Mouse (Mus musculus) hindbrain, embryonic 13.5 days (tissue): ENCODE results near the gene Cox8c. TPM values are rescaled to one million over a fixed set of nuclear protein-coding genes. Genes with fewer than 3 reads are reported as not detected.
A peak's percentile ranks its signal among the peaks of the same experiment; 100 is the strongest.

Experiments
- ATAC-seq: fragments of 200-750 bp; cut with Nextera tagmentation; 2 replicates; pipeline ENCODE4 v1.8.0; 2017; ENCODE audit warnings: moderate TSS enrichment; ENCODE audit not compliant: low FRiP score
- H3K27ac ChIP-seq: fragments of 300-500 bp; sonication (generic); 2 replicates; pipeline ENCODE4 v1.5.1; 2015; ENCODE audit warnings: inconsistent platforms, mild to moderate bottlenecking, moderate library complexity
- H3K27me3 ChIP-seq: fragments of 300-500 bp; sonication (generic); 2 replicates; pipeline ENCODE4 v1.6.1; 2015; ENCODE audit warnings: mild to moderate bottlenecking, inconsistent platforms
- H3K36me3 ChIP-seq: fragments of 300-500 bp; sonication (generic); 2 replicates; pipeline ENCODE4 v1.6.1; 2015; ENCODE audit warnings: mild to moderate bottlenecking, inconsistent platforms
- H3K4me1 ChIP-seq: fragments of 300-500 bp; sonication (generic); replicated peaks from 2 replicates; pipeline ENCODE4 v1.6.1; 2015; ENCODE audit warnings: inconsistent platforms
- H3K4me2 ChIP-seq: fragments of 300-500 bp; sonication (generic); 2 replicates; pipeline ENCODE4 v1.6.1; 2015; ENCODE audit warnings: inconsistent platforms, mild to moderate bottlenecking, moderate library complexity
- H3K4me3 ChIP-seq: fragments of 300-500 bp; sonication (generic); 2 replicates; pipeline ENCODE4 v1.5.1; 2015; ENCODE audit warnings: mild to moderate bottlenecking, inconsistent platforms
- H3K9ac ChIP-seq: fragments of 300-500 bp; sonication (generic); 2 replicates; pipeline ENCODE4 v1.6.1; 2015; ENCODE audit warnings: mild to moderate bottlenecking, inconsistent platforms
- H3K9me3 ChIP-seq: fragments of 300-500 bp; sonication (generic); 2 replicates; pipeline ENCODE4 v1.6.1; 2016; ENCODE audit warnings: inconsistent platforms
- WGBS: fragments of 180-500 bp; shearing (Covaris S2); methylation state at CpG from one replicate; pipeline ENCODE4 v1.1.7; 2015; 5-methylcytosine and 5-hydroxymethylcytosine counted together
- polyA plus RNA-seq: library from polyadenylated mRNA; unstranded; fragments of >200 nt; fragmentation: Nextera tagmentation; extraction: Ambion mirVana; gene quantifications from 2 replicates; pipeline ENCODE4 v1.2.1, GENCODE M21; 2015

The Cox8c gene
- not detected in 2 replicates for polyA plus RNA-seq

- Histone ChIP-seq H3K36me3 (no peaks in the 10 kb centered on the region), H3K9me3 (no peaks in the 10 kb centered on the region)
These were observed at the start of gene Cox8c for GRCm38 (mm10) chr12:102899091-102899490. TSS of gene Cox8c (plus strand) at chr12:102899316.

DNA sequence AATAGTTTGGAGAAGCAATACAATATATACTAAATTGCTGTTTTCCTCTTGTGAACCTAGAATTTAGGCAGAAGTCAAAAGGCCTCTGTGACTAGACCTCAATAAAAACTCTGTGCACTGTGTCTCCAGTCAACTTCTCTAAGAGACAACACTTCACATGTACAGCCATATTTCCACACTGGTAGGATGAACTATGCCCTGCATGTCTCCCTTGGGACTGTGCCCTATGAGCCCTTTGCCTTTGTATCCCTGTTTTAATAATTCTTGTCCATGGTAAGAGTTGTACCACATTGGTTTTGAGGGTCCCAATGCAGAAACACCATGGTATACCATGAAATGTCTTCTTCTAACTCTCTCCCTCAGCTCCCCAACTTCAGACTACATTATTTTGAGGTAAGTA is 38.3 kb upstream of the Cox8c start:
- Histone ChIP-seq H3K27ac (no peak overlapping the region), H3K27me3 (no peaks in the 10 kb centered on the region), H3K4me3 (no peak overlapping the region), H3K4me2 (no peak overlapping the region), H3K9me3 (no peaks in the 10 kb centered on the region), H3K4me1 (peaks cover 11% of the 10 kb centered on the region), H3K36me3 (no peaks in the 10 kb centered on the region), H3K9ac (no peak overlapping the region)
- ATAC-seq = no peak

More at GRCm38 (mm10) chr12:102899091-102899490, at the start of gene Cox8c:
- ATAC-seq = no peak
- H3K27me3 ChIP-seq = no peaks in the 10 kb centered on the region
- 91% methylated on average over 17 of the region's 17 CpGs for WGBS
- H3K27ac ChIP-seq = no peak within 1 kb of the TSS
- no peaks in the 10 kb centered on the region for H3K4me1 ChIP-seq
- H3K9ac ChIP-seq = no peak within 1 kb of the TSS
- H3K4me3 ChIP-seq = no peak within 1 kb of the TSS
- no peak within 1 kb of the TSS for H3K4me2 ChIP-seq

- Histone ChIP-seq H3K27ac (no peak overlapping the region), H3K9ac (no peak overlapping the region), H3K4me2 (no peak overlapping the region), H3K9me3 (no peaks in the 10 kb centered on the region), H3K4me1 (peaks cover 3% of the 10 kb centered on the region; the same call in 1 of the 2 replicates), H3K4me3 (no peak overlapping the region), H3K27me3 (no peaks in the 10 kb centered on the region), H3K36me3 (peaks cover 8% of the 10 kb centered on the region; the same call in 1 of the 2 replicates)
- WGBS = 92% methylated on average over 2 of the region's 2 CpGs
- no peak for ATAC-seq
These were observed 29.3 kb upstream of the Cox8c start for GRCm38 (mm10) chr12:102869802-102870201.

GRCm38 (mm10) chr12:102870527-102870926 is 28.6 kb upstream of the Cox8c start:
- H3K27ac ChIP-seq = no peak overlapping the region
- no peak overlapping the region for H3K4me2 ChIP-seq
- no peak for ATAC-seq
- H3K4me3 ChIP-seq = no peak overlapping the region
- 88% methylated on average over 1 of the region's 1 CpGs for WGBS
- H3K27me3 ChIP-seq = no peaks in the 10 kb centered on the region
- H3K9ac ChIP-seq = no peak overlapping the region
- peaks cover 8% of the 10 kb centered on the region; the same call in 1 of the 2 replicates for H3K36me3 ChIP-seq
- H3K4me1 ChIP-seq = peaks cover 4% of the 10 kb centered on the region; the same call in 1 of the 2 replicates
- H3K9me3 ChIP-seq = no peaks in the 10 kb centered on the region

DNA sequence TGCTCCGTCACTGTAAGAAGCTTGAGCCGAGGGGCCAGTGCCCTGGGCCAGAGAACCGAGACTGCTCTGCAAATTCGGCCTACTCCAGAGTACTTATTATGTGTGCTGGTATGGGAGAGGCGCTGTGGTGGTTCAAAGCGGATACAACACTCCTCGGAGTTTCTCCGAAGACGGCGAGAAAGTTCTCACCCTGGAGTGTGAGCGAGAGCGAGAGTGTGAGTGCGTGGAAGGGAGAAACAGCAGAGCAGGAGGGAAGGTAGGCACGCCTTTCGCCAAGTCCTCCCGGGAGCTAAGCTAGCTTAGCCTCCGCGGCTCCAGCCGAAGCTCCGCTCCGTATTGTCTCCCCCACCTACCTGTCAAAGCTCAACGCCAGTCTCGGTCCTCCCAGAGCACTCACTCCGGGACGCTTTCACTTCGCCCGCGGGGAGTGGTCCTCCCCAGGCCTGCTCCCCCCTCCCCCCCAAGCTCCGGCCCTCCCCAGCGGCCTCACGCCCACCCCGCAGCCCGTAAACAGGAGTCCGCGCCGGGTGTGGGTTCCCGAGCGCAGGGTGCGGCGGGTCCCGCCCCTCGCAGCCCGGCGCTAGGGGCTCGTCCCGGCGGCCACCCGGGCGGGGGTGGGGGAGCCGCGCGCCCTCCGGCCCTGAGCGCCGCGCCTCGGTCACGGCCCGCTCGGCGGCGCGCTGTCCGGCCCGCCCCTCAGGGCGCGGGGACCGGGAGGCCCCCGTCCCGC is 21.6 kb upstream of the Cox8c start:
- peak overlapping the region; percentile 89 for H3K4me3 ChIP-seq
- no peaks in the 10 kb centered on the region for H3K36me3 ChIP-seq
- peak overlapping the region; percentile 85 for H3K4me2 ChIP-seq
- peaks cover 26% of the 10 kb centered on the region for H3K4me1 ChIP-seq
- no peaks in the 10 kb centered on the region for H3K27me3 ChIP-seq
- ATAC-seq = peak; percentile 79
- H3K9me3 ChIP-seq = no peaks in the 10 kb centered on the region
- H3K9ac ChIP-seq = peak overlapping the region; percentile 97
- WGBS = under 1% methylated on average over 42 of the region's 70 CpGs
- peak overlapping the region; percentile 97 for H3K27ac ChIP-seq

DNA sequence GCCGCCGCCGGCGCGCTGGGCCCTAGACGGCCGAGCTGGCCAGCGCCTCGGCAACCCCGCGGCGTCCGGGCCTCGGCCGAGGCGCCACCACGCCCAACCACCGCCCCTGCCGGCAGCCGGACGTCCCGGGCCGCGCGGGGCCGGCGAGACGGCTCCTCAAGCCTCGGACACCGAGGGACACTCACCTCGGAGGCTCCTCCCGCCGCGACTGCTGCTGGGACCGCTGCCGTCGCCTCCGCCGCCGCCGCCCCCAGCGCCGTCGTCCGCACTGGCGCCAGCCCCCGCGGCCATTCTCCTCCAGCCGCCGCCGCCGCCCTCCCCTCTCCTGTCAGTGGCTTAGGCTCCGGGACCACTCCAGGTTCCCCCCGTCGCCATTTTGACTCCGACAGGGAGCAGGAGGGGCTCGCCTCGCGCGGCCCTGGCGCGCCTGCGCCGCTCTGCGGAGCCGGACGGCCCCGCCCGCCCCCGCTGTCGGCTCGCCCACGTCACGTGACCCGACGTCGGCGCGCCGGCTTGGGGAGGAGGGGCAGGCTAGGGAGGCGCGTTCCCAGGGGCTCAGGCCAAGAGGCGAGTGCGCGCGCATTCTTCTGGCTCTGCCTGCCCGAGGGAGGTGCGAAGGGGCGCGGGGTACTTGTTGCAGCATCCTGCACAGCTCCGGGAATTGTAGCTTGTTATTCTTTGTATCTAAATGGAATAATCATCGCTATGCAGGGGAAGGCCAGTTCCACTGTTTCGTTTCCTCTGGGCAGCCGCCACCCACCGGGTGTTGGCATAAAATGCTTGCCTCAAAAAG is 20.9 kb upstream of the Cox8c start, which contains the start of gene Btbd7:
TSS of gene Btbd7 (minus strand) at position 441 of the 793 bp plus-strand sequence.
- H3K4me2 ChIP-seq = peak within 1 kb of the TSS; percentile 85
- peak; percentile 97 for ATAC-seq
- 0% methylated on average over 72 of the region's 95 CpGs for WGBS
- H3K27me3 ChIP-seq = no peaks in the 10 kb centered on the region
- peak within 1 kb of the TSS; percentile 89 for H3K4me3 ChIP-seq
- H3K27ac ChIP-seq = peak within 1 kb of the TSS; percentile 97
- peak within 1 kb of the TSS; percentile 97 for H3K9ac ChIP-seq
- H3K36me3 ChIP-seq = no peaks in the 10 kb centered on the region
- no peaks in the 10 kb centered on the region for H3K9me3 ChIP-seq
- peaks cover 26% of the 10 kb centered on the region for H3K4me1 ChIP-seq

DNA sequence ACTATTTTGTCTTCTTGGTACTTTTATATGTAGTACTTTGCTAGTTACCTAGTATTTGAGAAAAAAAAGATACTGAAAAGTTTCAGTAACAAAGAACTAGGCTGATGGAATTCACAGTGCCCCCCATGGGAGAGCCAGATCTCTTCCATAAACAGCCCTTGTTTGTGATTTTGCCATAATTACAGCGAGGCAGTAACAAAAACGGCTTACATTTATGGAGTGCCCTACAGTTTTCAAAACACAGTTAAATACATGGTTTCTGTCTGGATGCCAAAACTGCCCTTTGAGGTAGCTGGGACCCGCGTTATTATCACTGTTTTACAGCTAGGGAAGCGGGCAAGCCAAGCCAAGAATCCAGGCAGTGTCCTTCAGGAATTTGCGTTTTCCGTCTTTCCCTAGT is 20.2 kb upstream of the Cox8c start:
- H3K36me3 ChIP-seq = no peaks in the 10 kb centered on the region
- 42% methylated on average over 7 of the region's 7 CpGs for WGBS
- H3K27me3 ChIP-seq = no peaks in the 10 kb centered on the region
- H3K9ac ChIP-seq = peak overlapping the region; percentile 97; the same call in 1 of the 2 replicates
- H3K4me3 ChIP-seq = peak overlapping the region; percentile 89
- H3K27ac ChIP-seq = peak overlapping the region; percentile 97
- peak overlapping the region; percentile 57 for H3K4me2 ChIP-seq
- H3K9me3 ChIP-seq = no peaks in the 10 kb centered on the region
- ATAC-seq = no peak
- peaks cover 23% of the 10 kb centered on the region for H3K4me1 ChIP-seq

GRCm38 (mm10) chr12:102885735-102886134 is 13.4 kb upstream of the Cox8c start:
- Histone ChIP-seq H3K36me3 (no peaks in the 10 kb centered on the region), H3K4me2 (no peak overlapping the region), H3K4me3 (no peak overlapping the region), H3K27ac (no peak overlapping the region), H3K27me3 (no peaks in the 10 kb centered on the region), H3K4me1 (no peaks in the 10 kb centered on the region; the same call in 1 of the 2 replicates), H3K9ac (no peak overlapping the region; the same call in 1 of the 2 replicates), H3K9me3 (no peaks in the 10 kb centered on the region)
- no peak; the same call in 1 of the 2 replicates for ATAC-seq
- 19% methylated on average over 5 of the region's 5 CpGs for WGBS

GRCm38 (mm10) chr12:102887366-102887765 is 11.8 kb upstream of the Cox8c start:
- Histone ChIP-seq H3K27me3 (no peaks in the 10 kb centered on the region), H3K4me1 (no peaks in the 10 kb centered on the region; the same call in 1 of the 2 replicates), H3K9ac (no peak overlapping the region), H3K4me3 (no peak overlapping the region), H3K9me3 (no peaks in the 10 kb centered on the region), H3K36me3 (no peaks in the 10 kb centered on the region), H3K27ac (no peak overlapping the region), H3K4me2 (no peak overlapping the region)
- WGBS = 58% methylated on average over 10 of the region's 10 CpGs
- ATAC-seq = no peak

- 48% methylated on average over 5 of the region's 5 CpGs for WGBS
- ATAC-seq = no peak
These were observed 10.5 kb upstream of the Cox8c start for GRCm38 (mm10) chr12:102888568-102888967.

DNA sequence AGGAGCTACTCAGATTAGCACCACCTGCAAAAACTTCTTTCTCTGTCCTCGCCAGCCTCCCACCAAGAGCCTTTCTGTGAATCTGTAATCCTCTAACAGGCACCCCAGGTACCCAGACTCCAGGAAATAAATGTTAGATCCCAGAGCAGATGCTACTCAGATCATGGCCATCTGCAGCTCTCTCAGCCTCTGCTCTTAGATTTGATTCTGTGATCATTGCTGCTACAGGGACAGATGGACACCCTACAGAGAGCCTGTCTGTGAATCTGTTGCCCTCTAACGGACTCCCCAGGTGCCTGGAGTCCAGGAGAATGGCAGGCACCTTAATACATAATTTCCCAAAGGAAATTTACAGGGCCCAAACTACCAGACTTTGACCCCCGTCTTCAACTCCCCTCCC is 9.1 kb downstream of the Cox8c start:
- 48% methylated on average over 3 of the region's 3 CpGs for WGBS
- ATAC-seq = no peak
- no peaks in the 10 kb centered on the region for H3K27me3 ChIP-seq
- H3K9me3 ChIP-seq = no peaks in the 10 kb centered on the region
- H3K27ac ChIP-seq = no peak overlapping the region
- no peak overlapping the region for H3K4me2 ChIP-seq
- H3K9ac ChIP-seq = no peak overlapping the region
- no peaks in the 10 kb centered on the region for H3K36me3 ChIP-seq
- no peaks in the 10 kb centered on the region for H3K4me1 ChIP-seq
- H3K4me3 ChIP-seq = no peak overlapping the region

More at GRCm38 (mm10) chr12:102888568-102888967, 10.5 kb upstream of the Cox8c start:
- no peak overlapping the region for H3K27ac ChIP-seq
- H3K9ac ChIP-seq = no peak overlapping the region
- H3K36me3 ChIP-seq = no peaks in the 10 kb centered on the region
- H3K4me2 ChIP-seq = no peak overlapping the region
- H3K27me3 ChIP-seq = no peaks in the 10 kb centered on the region
- H3K4me3 ChIP-seq = no peak overlapping the region
- H3K9me3 ChIP-seq = no peaks in the 10 kb centered on the region
- no peaks in the 10 kb centered on the region; the same call in 1 of the 2 replicates for H3K4me1 ChIP-seq

- no peaks in the 10 kb centered on the region for H3K36me3 ChIP-seq
- H3K27me3 ChIP-seq = no peaks in the 10 kb centered on the region
- ATAC-seq = no peak
- WGBS = 100% methylated on average over 2 of the region's 2 CpGs
- no peak overlapping the region for H3K4me3 ChIP-seq
- no peak overlapping the region for H3K4me2 ChIP-seq
- H3K9ac ChIP-seq = no peak overlapping the region
- H3K27ac ChIP-seq = no peak overlapping the region
- no peaks in the 10 kb centered on the region for H3K9me3 ChIP-seq
- H3K4me1 ChIP-seq = no peaks in the 10 kb centered on the region
These were observed 17.0 kb downstream of the Cox8c start for GRCm38 (mm10) chr12:102916073-102916472.
